Mouse (Mus musculus) MEL-GATA-1-ER (cell line): Measurements from ENCODE around the gene Prpsap1.
A peak's percentile ranks its signal among the peaks of the same experiment; 100 is the strongest.
"Not testable (repeated sequence)": the region's sequence is repeated elsewhere in the genome, so short reads cannot be mapped to it uniquely, and the experiment has no call there.

Experiments used
- DNase-seq: peaks from one replicate; pipeline ENCODE4 v3.0.0-alpha.2; 2012; ENCODE audit warnings: low read depth; ENCODE audit errors: extremely low read depth

The Prpsap1 gene

DNA sequence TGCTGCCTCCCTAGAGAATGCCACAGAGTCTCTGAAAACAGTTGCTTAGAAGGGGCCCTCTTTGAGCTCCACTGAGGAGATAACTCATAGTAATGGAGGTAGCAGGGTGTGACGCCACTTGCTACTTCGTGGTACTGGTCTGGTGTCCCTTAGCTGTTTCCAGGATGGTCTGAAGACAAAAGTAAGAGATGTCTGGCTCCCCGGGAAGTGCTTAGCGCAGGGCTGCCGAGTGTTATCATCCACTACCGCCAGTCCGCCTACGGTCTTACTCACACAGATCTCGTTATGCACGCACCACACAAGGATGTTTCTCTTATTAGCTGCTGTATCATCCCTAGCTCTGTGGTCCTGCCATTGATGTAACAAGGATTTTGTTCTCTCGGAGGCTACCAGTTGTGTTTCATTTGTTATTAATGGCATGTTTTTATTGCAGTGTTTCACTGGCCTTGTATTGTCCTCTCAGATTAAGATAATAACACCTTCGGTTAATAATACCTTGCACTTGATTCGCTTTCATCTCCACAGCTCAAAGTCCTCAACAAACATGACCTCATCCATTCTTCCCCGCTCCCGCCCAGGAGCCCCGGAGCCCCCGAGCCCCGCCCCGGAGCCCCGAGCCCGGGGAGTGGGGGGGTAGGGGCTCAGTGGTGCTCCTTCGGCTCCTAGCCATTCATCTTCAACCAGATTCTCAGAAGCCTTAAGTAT lies 63.1 kb downstream of the Prpsap1 start:
- DNase-seq, result no peak

DNA sequence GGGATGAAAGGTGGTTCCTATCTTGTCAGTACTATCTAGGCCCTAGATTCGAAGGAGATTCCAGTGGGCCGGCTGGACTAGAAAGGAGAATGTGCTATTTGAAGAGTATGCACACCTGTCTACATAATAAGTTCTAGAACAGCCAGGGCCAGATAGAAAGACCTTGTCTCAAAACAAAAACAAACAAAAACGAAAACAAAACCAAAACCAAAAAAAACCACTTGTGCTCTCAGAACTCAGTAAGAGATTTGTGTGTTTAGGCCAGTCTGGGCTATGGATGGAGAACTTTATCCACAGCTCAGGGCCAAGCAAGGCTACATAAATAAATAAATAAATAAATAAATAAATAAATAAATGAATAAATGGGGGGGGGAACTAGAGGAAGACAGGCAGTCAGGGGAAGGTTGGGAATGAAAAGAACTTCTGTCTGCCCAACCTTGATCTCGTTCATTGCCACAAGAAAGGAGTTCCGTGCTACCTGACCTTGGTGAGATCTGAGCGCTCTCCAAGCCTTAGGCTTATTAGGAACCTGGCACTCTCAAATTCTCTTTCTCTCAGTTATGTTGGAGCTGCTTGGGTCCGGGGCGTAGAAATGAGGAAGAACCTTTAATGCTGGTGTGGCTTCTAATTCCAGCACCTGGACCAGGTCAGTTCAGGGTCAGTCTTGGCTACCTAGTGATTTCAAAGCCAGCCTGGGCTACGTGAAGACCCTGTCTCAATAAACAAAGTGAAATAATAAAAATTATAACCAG lies 64.0 kb downstream of the Prpsap1 start:
- no peak for DNase-seq

DNA sequence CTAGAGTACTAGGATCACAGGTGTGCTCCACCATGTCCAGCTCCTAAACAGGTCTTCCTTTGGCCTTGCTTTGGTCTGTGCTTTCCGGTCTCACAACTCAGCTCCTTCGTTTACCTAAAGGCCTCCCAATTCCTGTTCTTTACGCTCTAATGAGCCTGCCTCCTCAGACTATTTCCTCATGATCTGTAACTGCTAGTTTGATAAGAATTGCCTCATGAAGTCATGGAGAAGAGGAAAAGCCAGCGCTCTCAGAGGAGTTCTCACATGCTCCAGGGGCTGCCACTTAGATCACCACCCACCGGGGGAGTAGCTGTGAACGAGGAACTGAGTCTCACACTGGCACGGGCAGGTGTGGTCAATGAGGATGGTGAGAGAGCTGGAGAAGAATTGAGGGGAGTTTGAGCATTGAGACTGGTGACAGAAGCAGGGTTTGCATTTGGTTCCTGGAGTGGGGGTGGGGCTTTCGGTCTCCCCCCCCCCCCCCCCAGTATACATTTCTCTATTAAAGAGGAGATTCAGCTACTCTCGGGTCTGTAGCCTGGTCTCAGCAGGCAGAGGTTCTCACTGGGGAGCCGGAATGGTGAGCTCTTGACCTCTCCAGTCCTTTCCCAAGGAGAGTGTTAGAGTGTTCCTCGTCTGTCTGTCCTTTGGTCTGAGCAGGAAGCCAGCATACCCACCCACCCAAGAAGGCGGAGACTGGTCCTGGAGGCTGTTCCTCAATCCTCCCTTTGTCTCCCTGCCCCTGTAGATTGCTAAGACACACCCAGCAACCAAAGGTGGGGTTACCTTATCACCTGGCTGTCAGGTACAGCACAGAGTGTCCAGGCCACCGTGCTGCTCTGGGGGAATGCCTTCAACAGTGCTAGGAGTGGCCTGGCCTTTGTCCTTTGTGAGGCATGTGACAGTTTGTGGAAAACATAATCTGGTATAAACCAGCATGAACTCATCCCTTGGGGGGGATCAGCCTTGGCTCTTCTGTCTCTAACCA lies 64.8 kb downstream of the Prpsap1 start:
- DNase-seq, result no peak

DNA sequence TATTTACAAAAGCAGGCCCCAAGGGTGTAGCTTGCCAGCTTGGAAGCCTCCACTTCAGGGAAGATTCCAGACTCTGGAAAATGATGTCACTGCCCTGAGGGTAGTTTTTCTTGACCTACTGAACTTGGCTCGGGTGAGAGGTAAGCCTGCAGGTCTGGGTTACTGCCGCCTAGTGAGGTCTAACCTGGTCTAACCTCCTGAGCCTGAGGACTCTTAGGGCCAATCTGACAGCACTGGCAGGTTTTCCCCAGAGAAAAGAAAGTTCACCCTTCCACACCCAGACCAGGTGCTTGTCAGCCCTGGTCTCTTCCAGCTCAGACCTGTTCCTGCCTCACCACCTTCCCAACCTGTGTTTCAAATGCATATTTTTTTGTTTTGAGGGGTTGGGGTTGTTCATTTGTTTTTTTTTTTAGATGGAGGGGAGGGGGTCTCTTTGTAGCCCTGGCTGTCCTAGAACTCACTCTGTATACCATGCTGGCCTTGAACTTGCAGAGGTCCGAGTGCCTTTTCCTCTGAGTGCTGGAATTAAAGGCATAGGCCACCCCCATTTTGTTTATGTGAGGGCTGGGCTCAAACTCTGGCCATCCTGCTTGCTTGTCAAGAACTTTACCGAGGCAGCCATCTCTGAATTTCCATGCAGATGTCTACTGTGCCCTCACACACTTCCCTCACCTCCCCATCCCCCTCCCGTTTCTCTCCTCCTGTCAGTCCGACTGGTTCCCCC lies 67.0 kb downstream of the Prpsap1 start:
- DNase-seq, result no peak

DNA sequence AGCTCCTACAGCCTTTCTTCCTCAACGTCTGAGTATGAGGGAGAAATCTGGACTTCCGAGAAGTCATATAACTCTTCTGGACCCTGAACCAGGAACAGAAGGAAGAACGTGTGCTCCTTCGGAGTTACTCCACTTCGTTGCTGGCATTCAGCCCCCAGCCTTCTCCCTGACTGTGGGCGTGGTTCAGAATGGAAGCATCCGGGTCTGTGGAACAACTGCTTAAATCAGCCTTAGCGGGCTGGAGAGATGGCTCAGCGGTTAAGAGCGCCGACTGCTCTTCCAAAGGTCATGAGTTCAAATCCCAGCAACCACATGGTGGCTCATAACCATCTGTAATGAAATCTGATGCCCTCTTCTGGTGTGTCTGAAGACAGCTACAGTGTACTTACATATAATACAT lies 67.7 kb downstream of the Prpsap1 start:
- not testable (repeated sequence) for DNase-seq

DNA sequence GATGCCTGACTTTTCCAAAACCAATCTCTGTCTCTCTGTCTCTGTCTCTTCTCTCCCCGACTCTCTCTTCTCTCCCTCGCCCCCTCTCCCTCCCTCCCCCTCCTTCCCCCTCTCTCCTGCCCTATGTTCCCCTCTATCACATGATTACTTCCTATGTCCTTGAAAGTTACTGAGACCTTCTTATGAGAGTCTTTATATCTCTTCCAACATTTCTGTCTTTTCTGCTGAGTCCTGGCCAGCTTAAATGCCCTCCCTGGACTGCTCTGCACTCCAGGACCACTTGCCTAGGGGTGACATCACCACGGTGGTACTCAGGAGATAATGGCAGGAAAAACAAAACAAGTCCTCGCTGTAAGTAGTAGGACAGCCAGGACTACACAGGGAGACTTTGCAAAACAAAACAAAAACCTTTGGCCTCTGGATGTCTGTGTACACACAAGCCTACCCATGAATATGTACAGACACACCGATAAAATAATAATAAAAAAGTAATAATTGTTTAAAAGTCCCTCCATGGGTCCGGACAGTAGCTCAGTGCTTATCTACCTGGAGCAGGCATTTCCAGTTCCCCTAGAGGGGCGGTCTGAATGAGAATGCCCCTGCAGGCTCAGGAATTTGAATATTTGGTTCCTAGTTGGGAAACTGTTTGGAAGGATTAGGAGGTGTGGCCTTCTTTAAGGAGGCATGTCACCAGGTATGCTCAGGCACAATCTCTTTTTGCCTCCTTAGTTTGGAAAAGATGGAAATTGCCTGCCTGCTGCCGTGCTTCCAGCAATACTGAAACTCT lies 69.2 kb downstream of the Prpsap1 start:
- no peak for DNase-seq

DNA sequence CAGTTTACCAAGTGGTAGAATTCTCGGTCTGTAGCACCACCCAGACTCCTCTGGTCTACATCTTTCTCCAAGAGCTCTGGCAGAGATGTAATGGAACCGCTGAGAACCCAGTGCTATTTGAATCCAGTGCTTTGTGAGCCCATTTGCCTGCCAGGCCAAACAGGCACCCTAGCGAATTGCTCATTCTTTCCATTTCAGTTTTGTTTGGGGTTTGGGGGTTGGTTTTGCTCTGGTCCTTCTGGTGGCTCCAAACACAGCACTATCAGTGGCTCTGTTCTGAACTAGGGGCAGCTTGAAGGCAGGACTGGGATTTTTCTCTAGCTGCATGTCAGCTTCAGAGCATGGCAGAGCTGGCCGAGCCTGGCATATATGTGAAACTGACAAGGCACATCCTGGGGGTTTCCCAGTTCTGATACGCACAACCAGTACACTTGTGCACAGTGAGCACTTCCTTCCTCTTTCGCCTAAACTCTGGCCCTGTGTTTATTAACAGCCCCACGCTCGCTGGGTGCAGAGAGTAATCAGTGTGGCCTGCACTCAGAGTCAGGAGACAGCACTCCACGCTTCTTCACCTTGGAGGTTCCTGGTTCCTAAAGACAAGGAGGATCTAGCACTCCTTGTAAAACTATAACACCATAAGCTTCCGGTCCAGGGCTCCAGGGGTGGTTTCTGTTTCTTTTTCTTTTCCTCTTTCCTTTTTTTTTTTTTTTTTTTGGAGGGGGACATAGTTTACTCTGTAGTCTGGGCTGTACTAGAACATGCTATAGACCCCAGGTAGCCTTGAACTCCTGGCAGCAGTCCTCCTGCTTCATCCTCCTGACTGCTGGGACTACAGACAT lies 70.0 kb downstream of the Prpsap1 start:
- peak; percentile 86 for DNase-seq

DNA sequence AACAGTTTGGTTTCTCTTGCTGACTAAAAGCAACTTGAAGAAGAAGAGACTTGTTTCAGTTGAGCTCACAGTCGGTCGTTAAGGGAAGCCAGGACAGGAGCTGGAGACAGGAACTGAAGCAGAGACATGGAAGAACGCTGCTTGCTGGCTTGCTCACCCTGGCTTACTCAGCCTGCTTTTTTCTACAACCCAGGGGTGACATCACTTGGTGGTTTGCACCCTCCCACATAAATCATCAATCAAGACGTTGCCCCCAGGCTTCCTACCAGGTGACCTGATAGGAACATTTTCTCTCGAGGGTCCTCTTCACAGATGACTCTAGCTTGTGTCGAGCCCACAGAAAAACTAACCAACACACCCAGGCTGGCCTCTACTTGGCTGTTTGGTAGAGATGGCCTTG lies 70.8 kb downstream of the Prpsap1 start:
- no peak for DNase-seq

DNA sequence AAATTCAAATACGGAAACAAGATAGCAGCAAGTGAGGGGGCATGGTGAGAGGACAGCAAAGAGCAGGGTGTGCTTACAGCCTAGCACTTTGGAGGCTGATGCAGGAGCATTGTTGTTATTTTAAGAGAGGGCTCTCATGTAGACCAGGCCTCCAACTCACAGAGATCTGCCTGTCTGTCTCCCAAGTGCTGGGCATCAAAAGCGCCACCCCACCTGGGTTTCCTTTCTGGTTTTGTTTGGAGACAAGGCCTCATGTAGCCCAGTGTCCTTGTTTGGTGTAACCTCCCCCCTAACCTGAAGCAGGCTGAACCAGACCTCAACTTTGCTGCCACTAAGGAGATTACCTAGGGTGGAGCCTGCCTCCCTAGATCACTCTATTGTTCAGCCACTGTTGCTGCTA lies 71.4 kb downstream of the Prpsap1 start:
- no peak for DNase-seq

DNA sequence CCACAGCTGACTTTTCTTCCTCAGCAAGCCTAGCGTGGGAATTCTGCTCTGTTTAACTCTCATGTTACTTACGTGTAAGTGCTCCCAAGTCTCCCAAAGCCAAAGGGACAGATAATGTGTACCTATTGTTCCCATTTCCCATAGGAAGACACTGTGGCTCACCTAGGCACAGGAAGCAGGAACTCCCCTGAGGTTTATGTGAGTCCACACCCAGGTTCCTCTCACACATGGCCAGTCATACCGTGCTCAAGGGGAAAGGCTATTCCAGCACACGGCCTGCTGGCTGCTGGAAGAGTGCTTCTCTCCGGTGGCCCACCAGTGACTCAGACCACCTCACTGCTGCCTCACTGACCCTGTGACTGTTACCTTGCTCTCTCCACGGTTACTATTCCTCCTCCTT lies 72.9 kb downstream of the Prpsap1 start:
- DNase-seq, result no peak
